Mouse (Mus musculus) mature B cell (primary cell): ENCODE measurements around the gene Lrrc26.

Source experiments
- in situ Hi-C: fragments of 300-500 bp; cut with MboI; formaldehyde crosslinking; loops from 2 replicates; pipeline ENCODE4 v1.14.3; 2019

Lrrc26 gene

DNA sequence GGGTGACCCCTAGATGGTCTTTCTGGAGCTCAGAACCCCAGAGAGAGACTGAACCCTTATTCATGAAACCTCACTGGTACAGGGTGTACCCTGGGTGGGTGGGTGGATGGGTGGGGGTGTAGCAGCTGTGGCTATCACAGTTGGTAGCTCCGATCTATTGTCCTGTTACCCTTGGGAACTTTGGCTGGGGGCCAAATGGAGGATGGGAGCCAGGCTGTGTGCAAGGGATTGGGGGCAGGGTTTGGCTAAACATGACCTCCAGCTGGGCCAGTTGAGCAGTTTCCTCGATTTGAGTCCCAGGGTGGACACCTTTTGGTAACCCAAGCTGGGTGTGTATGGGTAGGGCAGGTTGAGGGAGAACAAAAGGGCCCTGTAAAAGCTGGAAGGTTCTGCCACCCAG, 23.0 kb upstream of the Lrrc26 start:
- in situ Hi-C loops: no loop called here

- in situ Hi-C loops: no loop called here
These were observed 22.5 kb upstream of the Lrrc26 start for GRCm38 (mm10) chr2:25267241-25267640.

- in situ Hi-C loops: no loop called here
These were observed 21.9 kb upstream of the Lrrc26 start for GRCm38 (mm10) chr2:25267746-25268309.

DNA sequence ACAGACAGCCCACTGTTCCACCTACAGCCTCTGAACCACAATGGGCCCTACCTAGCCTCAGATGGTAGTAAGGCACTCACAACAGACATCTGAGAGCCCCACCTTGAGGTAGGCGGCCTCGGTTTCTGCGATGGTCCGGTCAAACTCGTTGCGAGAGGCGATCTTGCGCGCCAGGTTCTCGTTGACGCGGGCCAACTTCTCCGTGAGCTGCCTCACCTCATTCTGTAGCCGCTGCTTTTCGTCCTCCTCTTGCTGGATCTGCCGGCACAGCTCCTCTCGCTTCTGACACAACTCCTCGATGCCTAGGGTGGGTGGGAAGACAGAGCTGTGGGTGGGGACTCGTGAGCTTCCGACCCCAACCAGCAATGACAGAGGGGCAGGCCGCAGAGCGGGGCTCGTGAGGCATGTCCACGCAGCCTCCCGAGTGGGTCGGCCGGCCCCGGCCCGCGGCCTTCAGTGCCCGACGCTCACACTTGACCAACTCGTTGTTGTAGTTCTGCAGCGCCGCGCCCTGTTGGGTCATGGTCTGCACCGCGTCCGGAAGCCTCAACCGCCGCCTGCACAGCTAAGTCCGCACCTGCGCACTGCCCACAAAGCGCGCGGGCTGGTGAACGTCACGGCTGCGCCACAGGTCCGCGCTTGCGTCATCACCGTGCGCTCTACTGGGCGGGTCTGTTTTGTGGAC, 17.7 kb upstream of the Lrrc26 start, which contains the start of the genes Ssna1 and Anapc2:
TSS of gene Ssna1 (minus strand) at position 612 of the 685 bp plus-strand sequence.
TSS of gene Anapc2 (plus strand) at position 652 of the 685 bp plus-strand sequence.
- in situ Hi-C loops: no loop called here

DNA sequence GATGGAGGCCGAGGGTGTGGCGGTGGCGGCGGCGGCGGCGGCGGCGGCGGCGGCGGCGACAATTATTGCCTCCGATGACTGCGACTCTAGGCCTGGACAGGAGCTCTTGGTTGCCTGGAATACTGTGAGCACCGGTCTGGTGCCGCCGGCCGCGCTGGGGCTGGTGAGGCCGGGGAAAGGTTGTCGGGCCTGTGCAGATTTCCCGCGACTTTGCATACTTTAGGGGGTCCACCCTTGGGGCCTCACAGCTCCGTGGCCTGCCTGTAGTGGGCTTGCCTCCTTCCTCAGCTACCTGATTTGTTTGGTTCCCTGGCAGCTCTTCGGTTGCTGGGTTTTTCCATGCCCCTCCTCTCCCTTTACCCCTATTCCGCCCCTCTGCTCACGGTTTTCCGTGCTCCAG, 17.2 kb upstream of the Lrrc26 start:
- in situ Hi-C loops: no loop called here

DNA sequence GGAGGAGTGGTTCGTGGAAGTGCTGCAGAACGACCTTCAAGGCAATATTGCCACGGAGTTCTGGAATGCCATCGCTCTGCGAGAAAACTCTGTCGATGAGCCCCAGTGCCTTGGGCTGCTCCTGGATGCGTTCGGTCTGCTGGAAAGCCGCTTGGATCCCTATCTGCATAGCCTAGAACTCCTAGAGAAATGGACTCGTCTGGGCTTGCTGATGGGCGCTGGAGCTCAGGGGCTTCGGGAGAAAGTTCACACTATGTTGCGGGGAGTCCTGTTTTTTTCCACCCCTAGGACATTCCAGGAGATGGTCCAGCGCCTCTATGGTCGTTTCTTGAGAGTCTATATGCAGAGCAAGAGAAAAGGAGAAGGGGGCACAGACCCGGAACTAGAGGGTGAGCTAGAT, 16.7 kb upstream of the Lrrc26 start:
- in situ Hi-C loops: no loop called here

DNA sequence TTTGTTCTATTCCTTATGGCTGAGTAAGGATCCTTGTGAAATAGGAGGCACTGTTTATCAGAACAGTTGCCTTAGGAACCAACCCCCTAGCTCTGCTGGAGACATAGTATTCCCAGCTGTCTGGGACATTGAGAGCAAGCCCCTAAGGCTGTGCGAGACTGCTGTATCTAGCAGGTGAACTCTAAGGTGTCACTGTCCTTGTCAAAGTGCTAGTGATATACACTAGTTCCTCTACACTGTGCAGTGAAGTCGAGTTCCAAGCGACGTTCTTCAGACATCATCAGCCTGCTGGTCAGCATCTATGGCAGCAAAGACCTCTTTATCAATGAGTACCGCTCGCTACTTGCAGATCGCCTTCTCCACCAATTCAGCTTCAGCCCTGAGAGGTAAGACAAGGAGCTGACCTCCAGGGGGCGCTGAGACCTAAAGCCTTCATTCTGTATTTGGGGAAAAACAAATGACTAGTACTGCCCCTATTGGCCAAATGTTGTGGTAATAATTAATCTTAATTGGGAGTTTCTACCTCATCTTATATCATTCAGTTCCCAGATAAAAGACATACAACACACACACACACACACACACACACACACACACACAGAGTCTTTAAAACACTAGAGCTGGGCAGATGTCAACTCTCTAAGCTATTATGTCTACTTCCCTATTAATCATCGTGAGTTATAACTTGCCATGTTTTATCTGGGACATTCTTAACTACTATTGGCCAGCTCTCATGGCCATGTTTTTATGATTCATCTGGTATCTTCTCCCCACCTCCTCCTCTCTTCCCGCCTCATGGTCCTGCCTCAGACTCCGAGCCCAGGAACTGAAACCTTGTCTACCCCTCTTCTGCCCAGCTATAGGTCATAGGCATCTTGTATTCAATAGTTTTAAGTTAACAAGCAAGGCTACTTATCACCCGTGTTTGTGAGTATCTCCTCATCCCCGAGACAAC, 10.5 kb upstream of the Lrrc26 start:
- in situ Hi-C loops: no loop called here

- in situ Hi-C loops: no loop called here
These were observed 4.2 kb upstream of the Lrrc26 start for GRCm38 (mm10) chr2:25285551-25285950.

DNA sequence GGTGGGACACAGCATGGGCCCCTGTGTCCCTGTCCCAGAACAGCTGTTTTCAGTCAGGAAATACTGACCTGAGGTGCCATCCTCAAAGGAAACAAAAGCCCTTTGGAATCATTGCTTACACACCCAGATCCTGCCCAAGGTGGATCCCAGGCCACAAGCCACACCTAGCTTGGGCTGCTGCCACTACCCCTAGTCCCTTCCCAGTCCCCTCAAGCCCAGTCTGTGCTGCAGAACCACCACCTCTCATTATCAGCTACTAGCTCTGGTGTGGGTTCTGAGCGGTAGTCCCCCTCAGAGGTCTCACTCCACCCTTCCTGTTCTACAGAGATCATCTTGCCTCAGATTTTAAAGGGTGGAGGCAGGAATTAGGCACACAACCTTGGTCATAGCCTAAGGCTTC, 3.4 kb upstream of the Lrrc26 start:
- in situ Hi-C loops: no loop called here

GRCm38 (mm10) chr2:25286837-25287636, 2.7 kb upstream of the Lrrc26 start:
- in situ Hi-C loops: no loop called here

- in situ Hi-C loops: no loop called here
These were observed 1.6 kb upstream of the Lrrc26 start, which contains the start of gene Tmem210 for GRCm38 (mm10) chr2:25287927-25288649. Tmem210 (plus strand) TSS chr2:25288145.

DNA sequence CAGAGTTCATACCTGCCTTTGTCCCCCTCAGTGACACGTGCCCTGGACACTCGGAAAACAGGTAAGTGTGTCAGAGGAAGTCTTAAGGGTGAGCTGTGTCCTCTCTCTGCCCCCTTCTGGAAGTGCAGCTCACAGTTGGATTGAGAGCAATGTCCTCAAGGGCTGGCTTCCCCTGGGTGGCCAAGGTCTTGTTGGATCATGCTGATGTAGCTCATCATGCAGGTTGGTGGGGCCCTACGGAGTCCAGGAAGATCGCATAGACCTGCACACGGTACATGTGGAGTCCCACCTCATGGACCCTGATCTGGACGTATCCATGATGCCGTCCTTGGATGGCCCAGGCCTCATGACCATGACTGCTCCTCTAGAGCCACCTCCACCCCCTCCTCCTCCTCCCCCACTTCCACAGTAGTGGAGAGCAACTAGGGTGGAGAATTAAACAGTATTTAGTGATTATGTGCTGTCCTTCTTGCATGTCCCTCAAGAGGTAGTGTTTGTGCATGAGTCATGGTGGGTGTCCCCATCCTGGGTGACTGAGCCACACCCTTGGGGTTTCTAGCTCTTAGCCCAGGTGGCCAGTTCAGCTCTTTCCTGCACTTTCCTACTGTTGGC, 875 bp upstream of the Lrrc26 start:
- in situ Hi-C loops: no loop called here

DNA sequence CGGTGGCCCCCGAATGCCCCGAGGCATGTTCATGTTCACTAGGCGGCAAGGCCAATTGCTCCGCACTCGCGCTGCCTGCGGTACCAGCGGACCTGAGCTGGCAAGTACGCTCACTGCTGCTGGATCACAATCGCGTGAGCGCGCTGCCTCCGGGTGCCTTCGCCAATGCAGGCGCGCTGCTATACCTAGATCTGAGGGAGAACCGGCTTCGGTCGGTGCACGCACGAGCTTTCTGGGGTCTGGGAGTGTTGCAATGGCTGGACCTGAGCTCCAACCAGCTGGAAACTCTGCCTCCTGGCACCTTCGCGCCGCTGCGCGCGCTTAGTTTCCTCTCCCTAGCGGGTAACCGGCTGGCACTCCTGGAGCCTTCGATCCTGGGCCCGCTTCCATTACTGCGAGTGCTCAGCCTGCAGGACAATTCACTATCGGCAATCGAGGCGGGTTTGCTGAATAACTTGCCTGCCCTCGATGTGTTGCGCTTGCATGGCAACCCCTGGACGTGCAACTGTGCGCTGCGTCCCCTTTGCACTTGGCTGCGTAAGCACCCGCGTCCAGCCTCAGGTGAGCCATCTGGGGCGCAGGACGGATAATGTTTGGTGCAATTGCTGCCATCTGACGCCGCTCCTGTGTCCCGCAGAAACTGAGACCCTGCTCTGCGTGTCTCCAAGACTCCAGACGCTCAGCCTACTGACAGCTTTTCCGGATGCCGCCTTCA, 543 bp downstream of the Lrrc26 start:
- in situ Hi-C loops: no loop called here

DNA sequence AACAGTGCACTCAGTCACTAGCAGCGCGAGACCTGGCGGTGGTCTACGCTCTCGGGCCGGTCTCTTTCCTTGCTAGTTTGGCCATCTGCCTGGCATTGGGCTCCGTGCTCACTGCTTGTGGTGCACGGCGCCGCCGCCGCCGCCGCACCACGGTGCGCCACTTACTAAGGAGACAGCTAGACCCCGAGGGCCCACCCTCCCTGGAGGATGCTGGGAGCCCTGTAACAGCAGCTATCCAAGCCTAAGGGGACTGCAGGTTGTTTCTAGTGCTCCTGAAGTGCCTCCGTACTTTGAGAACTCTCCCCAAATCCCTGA, 1.1 kb downstream of the Lrrc26 start:
- in situ Hi-C loops: no loop called here

DNA sequence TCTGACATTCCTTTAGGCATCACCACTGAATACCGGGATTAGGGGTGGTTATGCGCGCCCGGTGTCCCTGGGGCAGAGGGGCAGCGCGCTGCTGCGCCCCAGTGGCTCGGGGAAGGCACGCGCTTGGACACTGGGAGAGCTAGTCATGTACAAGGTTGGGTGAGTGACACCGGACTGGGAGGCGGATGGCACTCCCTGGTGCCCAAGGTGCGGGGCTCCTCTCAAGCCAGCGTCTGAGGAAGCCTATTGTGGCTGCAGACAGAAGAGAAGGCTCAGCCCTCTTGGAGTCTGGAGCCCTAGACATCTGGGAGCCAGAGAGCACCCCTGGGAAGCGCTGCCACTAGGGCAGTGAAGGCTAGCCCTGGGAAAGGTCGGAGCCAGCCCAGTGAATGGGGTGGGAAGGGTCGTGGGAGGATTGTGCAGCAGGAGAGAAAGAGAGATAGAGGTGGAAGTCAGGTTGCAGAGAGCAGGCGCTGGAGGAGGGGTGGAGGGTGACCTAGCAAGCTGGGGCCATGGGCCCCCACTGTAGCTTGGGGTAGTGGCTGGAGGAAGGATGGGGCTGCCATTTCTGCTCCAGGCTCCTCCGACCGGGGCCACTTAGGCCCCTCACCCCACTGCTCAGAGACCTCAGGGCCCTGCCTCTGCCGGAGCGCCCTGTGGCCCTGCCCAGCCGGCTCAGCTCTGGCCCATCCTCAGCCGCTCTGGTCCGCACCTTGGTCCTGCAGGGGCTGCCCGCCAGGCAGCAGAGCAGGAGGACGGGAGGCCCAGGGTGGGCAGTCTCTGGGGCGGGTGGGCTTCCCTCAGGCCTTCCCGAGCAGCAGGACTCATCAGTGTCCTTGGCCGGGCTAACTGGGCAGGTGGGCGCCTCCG, 1.7 kb downstream of the Lrrc26 start:
- in situ Hi-C loops: no loop called here

GRCm38 (mm10) chr2:25292054-25292544, 2.4 kb downstream of the Lrrc26 start:
- in situ Hi-C loops: no loop called here

DNA sequence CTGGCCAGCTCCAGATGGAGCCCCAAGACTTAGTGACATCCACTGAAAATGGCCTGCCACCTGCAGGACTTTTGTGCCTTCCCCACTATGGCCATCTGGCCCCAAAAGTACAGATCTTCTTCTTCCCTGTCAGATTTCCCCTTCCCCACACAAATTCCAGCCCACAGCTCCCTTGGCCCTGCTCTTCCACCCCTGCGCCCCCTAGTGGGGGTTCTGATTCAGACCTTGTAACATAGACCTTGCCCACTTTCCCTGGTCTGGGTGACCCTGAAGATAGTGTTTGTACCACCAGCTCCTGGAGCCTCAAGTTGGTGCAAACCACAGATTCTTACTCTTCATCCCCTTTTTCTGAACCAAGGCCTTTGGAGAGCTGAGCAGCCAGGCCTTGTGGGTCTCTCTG, 3.1 kb downstream of the Lrrc26 start:
- in situ Hi-C loops: no loop called here

DNA sequence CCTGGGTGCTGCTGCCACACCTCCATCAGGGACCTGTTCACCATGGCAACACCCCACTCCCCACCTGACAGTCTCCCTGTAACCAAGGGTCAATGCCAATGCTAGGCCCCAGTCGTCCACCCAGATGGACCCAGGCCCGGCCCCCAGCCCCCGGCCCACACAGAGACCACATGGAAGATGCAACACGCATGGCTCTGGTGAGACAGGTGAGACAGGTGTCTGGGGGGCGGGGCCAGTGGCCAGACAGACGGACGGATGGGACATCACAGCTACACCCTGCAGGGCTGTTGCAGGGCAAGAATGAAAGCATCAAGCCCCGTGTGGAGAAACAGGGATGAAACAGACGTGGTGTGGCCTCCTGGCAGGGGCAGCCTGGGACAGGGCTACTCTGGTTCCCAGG, 4.0 kb downstream of the Lrrc26 start:
- in situ Hi-C loops: no loop called here

- in situ Hi-C loops: no loop called here
These were observed 7.4 kb downstream of the Lrrc26 start for GRCm38 (mm10) chr2:25297093-25297492.
